Mouse (Mus musculus) adrenal gland, postnatal 25 days (tissue): ENCODE measurements around the gene Zfp422. TPM values are rescaled to one million over a fixed set of nuclear protein-coding genes. Genes with fewer than 3 reads are reported as not detected.

Experiments used
- DNase-seq: peaks from one replicate; pipeline ENCODE4 v3.0.0; 2021; ENCODE audit warnings: mixed read lengths
- long read RNA-seq: library from polyadenylated mRNA; stranded (forward); transcript quantifications from one replicate; pipeline ENCODE4 v2.0.0, GENCODE M21; 2021
- total RNA-seq: library from RNA; stranded (reverse); gene quantifications from 2 replicates; pipeline ENCODE4 v1.2.3, GENCODE M21; 2021

The Zfp422 gene
- 18.8 and 24.6 TPM in 2 replicates for total RNA-seq
- long read RNA-seq, transcript Zfp422-201 (2 exons, 2,375 nt): minor isoform, 12 of 56 reads
- long read RNA-seq, transcript Zfp422-202 (2 exons, 3,187 nt): major isoform, 32 of 56 reads
- long read RNA-seq, partial matches to known transcripts: 0 of 56 reads
- long read RNA-seq, other reads (novel, unspliced or antisense): 12 of 56 reads

GRCm38 (mm10) chr6:116628539-116629171 lies at the start of gene Zfp422:
Gene Zfp422 (minus strand): TSS chr6:116628999.
- DNase-seq: peak; percentile 68

- no peak for DNase-seq
Observed at GRCm38 (mm10) chr6:116677321-116677720, 48.5 kb upstream of the Zfp422 start.

GRCm38 (mm10) chr6:116676355-116676913 lies 47.6 kb upstream of the Zfp422 start:
- DNase-seq: no peak

- DNase-seq: no peak
Observed at GRCm38 (mm10) chr6:116674283-116674886, 45.6 kb upstream of the Zfp422 start.

GRCm38 (mm10) chr6:116673471-116674282 lies 44.9 kb upstream of the Zfp422 start, which contains the start of gene Rassf4:
Gene Rassf4 (minus strand): TSS chr6:116673952.
- peak; percentile 78 for DNase-seq

- no peak for DNase-seq
Observed at GRCm38 (mm10) chr6:116672349-116672748, 43.5 kb upstream of the Zfp422 start.

GRCm38 (mm10) chr6:116671768-116672167 lies 43.0 kb upstream of the Zfp422 start:
- DNase-seq: no peak

GRCm38 (mm10) chr6:116671031-116671430 lies 42.2 kb upstream of the Zfp422 start:
- DNase-seq: no peak

GRCm38 (mm10) chr6:116670144-116670543 lies 41.3 kb upstream of the Zfp422 start:
- no peak for DNase-seq

GRCm38 (mm10) chr6:116668682-116669470 lies 40.1 kb upstream of the Zfp422 start:
- DNase-seq: no peak

- DNase-seq: no peak
Observed at GRCm38 (mm10) chr6:116667382-116667781, 38.6 kb upstream of the Zfp422 start.

- no peak for DNase-seq
Observed at GRCm38 (mm10) chr6:116666892-116667291, 38.1 kb upstream of the Zfp422 start.

- DNase-seq: no peak
Observed at GRCm38 (mm10) chr6:116666085-116666750, 37.4 kb upstream of the Zfp422 start.

GRCm38 (mm10) chr6:116664830-116665229 lies 36.0 kb upstream of the Zfp422 start:
- no peak for DNase-seq

- DNase-seq: no peak
Observed at GRCm38 (mm10) chr6:116664031-116664430, 35.2 kb upstream of the Zfp422 start.

GRCm38 (mm10) chr6:116663364-116663763 lies 34.6 kb upstream of the Zfp422 start:
- no peak for DNase-seq

- DNase-seq: peak; percentile 42
Observed at GRCm38 (mm10) chr6:116653684-116654454, 25.1 kb upstream of the Zfp422 start.

GRCm38 (mm10) chr6:116653191-116653590 lies 24.4 kb upstream of the Zfp422 start:
- no peak for DNase-seq

GRCm38 (mm10) chr6:116651437-116652118 lies 22.8 kb upstream of the Zfp422 start:
- DNase-seq: no peak

GRCm38 (mm10) chr6:116650406-116650805 lies 21.6 kb upstream of the Zfp422 start, which contains the start of gene Depp1:
Gene Depp1 (plus strand): TSS chr6:116650609.
- peak; percentile 41 for DNase-seq
